Mouse (Mus musculus) intestine, embryonic 14.5 days (tissue): ENCODE measurements around the gene Rpl10-ps3. TPM values are rescaled to one million over a fixed set of nuclear protein-coding genes. Genes with fewer than 3 reads are reported as not detected.

ENCODE experiments used
- ATAC-seq: fragments of 200-750 bp; cut with Nextera tagmentation; replicated peaks from 2 replicates; pipeline ENCODE4 v1.8.0; 2017; ENCODE audit warnings: low read depth, moderate number of reproducible peaks, moderate TSS enrichment, moderate library complexity; ENCODE audit not compliant: low FRiP score, low TSS enrichment
- DNase-seq: peaks from one replicate; pipeline ENCODE4 v3.0.0-alpha.2; 2018; ENCODE audit warnings: low spot score
- H3K27ac ChIP-seq: fragments of 300-500 bp; sonication (generic); 2 replicates; pipeline ENCODE4 v1.5.1; 2014; ENCODE audit warnings: low read depth, mild to moderate bottlenecking, control low read depth
- H3K27me3 ChIP-seq: fragments of 300-500 bp; sonication (generic); replicated peaks from 2 replicates; pipeline ENCODE4 v1.6.1; 2014; ENCODE audit warnings: low read length, control low read depth; ENCODE audit not compliant: control insufficient read depth, insufficient read depth
- H3K36me3 ChIP-seq: fragments of 300-500 bp; sonication (generic); 2 replicates; pipeline ENCODE4 v1.6.1; 2014; ENCODE audit warnings: low read length, control low read depth; ENCODE audit not compliant: control insufficient read depth, insufficient read depth
- H3K4me1 ChIP-seq: fragments of 300-500 bp; sonication (generic); replicated peaks from 2 replicates; pipeline ENCODE4 v1.6.1; 2014; ENCODE audit warnings: low read length, control low read depth, mixed read lengths; ENCODE audit not compliant: control insufficient read depth, insufficient read depth
- H3K4me2 ChIP-seq: fragments of 300-500 bp; sonication (generic); 2 replicates; pipeline ENCODE4 v1.6.1; 2014; ENCODE audit warnings: low read length
- H3K4me3 ChIP-seq: fragments of 300-500 bp; sonication (generic); 2 replicates; pipeline ENCODE4 v1.5.1; 2014; ENCODE audit warnings: low read depth, low read length, control low read depth, mixed read lengths
- H3K9ac ChIP-seq: fragments of 300-500 bp; sonication (generic); 2 replicates; pipeline ENCODE4 v1.6.1; 2014; ENCODE audit warnings: mild to moderate bottlenecking, low read length
- H3K9me3 ChIP-seq: fragments of 300-500 bp; sonication (generic); 2 replicates; pipeline ENCODE4 v1.6.1; 2016; ENCODE audit warnings: low read length, control low read depth; ENCODE audit not compliant: control insufficient read depth
- WGBS: fragments of 180-500 bp; shearing (Covaris S2); extraction: QIAGEN DNeasy Blood & Tissue Kit; methylation state at CpG from one replicate; pipeline ENCODE4 v1.1.7; 2014; 5-methylcytosine and 5-hydroxymethylcytosine counted together
- polyA plus RNA-seq: library from polyadenylated mRNA; unstranded; fragments of >200 nt; fragmentation: Nextera tagmentation; extraction: Ambion mirVana; gene quantifications from 2 replicates; pipeline ENCODE4 v1.2.1, GENCODE M21; 2014

The Rpl10-ps3 gene
- polyA plus RNA-seq, 1 experiment from 2014 or later: 422 TPM

- no peak overlapping the region for H3K4me3 ChIP-seq
- H3K9ac ChIP-seq: no peak overlapping the region
- DNase-seq (no peak), ATAC-seq (no peak)
- H3K4me2 ChIP-seq: no peak overlapping the region
- no peaks in the 10 kb centered on the region for H3K9me3 ChIP-seq
- H3K4me1 ChIP-seq: no peaks in the 10 kb centered on the region
- no peak overlapping the region for H3K27ac ChIP-seq
- WGBS: 82% methylated on average over 9 of the region's 9 CpGs
- no peaks in the 10 kb centered on the region for H3K36me3 ChIP-seq
- no peaks in the 10 kb centered on the region for H3K27me3 ChIP-seq
These were observed 20.2 kb downstream of the Rpl10-ps3 start for GRCm38 (mm10) chr9:50324355-50325225.

DNA sequence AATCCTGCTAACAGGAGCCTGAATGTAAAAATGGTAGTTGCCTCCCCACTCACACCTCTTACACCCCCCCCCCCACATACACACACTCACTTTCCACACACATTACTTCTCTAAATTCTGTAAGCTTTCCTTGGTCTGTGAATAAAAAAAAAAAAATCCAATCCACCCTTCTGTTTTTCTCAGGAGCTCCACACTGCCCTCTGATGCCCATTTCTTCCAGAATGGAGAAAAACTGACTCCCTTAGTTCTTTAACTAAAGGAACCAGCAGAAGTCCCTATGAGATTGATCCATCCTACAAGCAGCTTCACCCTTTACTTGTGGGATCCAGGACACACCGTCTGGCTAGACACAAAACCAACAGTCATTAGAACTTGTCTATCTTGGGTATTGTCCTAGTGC, 24.0 kb downstream of the Rpl10-ps3 start:
- Histone ChIP-seq H3K36me3 (no peaks in the 10 kb centered on the region), H3K27me3 (no peaks in the 10 kb centered on the region), H3K4me3 (no peak overlapping the region), H3K27ac (no peak overlapping the region), H3K4me2 (no peak overlapping the region), H3K9me3 (no peaks in the 10 kb centered on the region), H3K4me1 (no peaks in the 10 kb centered on the region), H3K9ac (no peak overlapping the region)
- ATAC-seq (no peak), DNase-seq (no peak)
- 47% methylated on average over 1 of the region's 1 CpGs for WGBS

DNA sequence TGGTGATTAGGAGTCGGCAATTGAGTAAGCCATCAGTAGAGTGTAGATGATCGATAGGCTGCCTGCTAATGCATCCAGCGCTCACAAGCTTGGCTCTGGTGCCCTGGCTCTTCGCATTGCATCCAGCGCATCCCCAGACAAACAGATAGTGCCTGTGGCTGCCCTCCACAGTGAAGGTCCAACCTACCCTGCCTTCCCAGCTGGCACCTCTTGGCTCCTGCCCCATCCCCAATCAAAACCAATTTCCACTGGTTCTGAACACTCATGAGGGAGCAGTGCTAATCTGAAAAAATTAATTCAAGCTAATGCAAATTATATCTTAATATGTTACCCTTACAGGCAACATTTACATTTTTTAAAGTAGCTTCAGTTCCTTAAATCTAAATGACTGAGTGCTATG, 25.3 kb downstream of the Rpl10-ps3 start:
- Histone ChIP-seq H3K27me3 (no peaks in the 10 kb centered on the region), H3K27ac (no peak overlapping the region), H3K4me1 (no peaks in the 10 kb centered on the region), H3K4me3 (no peak overlapping the region), H3K9ac (no peak overlapping the region), H3K9me3 (no peaks in the 10 kb centered on the region), H3K36me3 (no peaks in the 10 kb centered on the region), H3K4me2 (no peak overlapping the region)
- 88% methylated on average over 5 of the region's 5 CpGs for WGBS
- DNase-seq: no peak
- ATAC-seq: no peak

GRCm38 (mm10) chr9:50317299-50317698, 27.5 kb downstream of the Rpl10-ps3 start:
- ATAC-seq: no peak
- 0 out of 2 replicates have a peak, but pooled peaks cover 3% of the 10 kb centered on the region for H3K4me1 ChIP-seq
- no peak overlapping the region for H3K4me3 ChIP-seq
- H3K36me3 ChIP-seq: no peaks in the 10 kb centered on the region
- no peak overlapping the region for H3K9ac ChIP-seq
- DNase-seq: no peak
- H3K27me3 ChIP-seq: no peaks in the 10 kb centered on the region
- 61% methylated on average over 6 of the region's 6 CpGs for whole genome bisulfite sequencing
- H3K27ac ChIP-seq: no peak overlapping the region
- no peak overlapping the region for H3K4me2 ChIP-seq
- H3K9me3 ChIP-seq: no peaks in the 10 kb centered on the region

DNA sequence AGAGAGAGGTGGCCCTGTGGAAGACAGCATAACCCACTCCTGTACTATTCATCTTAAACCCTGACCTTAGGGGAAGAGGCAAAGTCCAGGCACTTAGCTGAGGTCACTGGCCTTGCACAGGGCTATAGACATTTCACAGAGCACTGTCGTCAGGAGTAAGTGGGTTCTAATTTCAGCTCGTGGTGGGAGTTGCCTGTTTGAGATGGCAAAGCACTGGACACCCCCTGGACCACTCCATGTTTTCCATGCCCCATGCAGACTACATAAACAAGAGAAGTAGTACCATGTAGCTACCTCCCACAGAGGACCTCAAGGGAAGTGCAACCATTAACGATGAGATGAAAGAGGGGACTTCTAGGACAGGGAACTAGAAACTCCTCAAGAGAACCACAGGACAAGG, 29.1 kb downstream of the Rpl10-ps3 start:
- H3K4me1 ChIP-seq: 0 out of 2 replicates have a peak, but pooled peaks cover 3% of the 10 kb centered on the region
- no peak for ATAC-seq
- no peaks in the 10 kb centered on the region for H3K27me3 ChIP-seq
- no peak overlapping the region for H3K4me2 ChIP-seq
- H3K4me3 ChIP-seq: no peak overlapping the region
- no peak for DNase-seq
- no peak overlapping the region for H3K27ac ChIP-seq
- no peak overlapping the region for H3K9ac ChIP-seq
- no peaks in the 10 kb centered on the region for H3K36me3 ChIP-seq
- 34% methylated on average over 3 of the region's 3 CpGs for WGBS
- no peaks in the 10 kb centered on the region for H3K9me3 ChIP-seq

DNA sequence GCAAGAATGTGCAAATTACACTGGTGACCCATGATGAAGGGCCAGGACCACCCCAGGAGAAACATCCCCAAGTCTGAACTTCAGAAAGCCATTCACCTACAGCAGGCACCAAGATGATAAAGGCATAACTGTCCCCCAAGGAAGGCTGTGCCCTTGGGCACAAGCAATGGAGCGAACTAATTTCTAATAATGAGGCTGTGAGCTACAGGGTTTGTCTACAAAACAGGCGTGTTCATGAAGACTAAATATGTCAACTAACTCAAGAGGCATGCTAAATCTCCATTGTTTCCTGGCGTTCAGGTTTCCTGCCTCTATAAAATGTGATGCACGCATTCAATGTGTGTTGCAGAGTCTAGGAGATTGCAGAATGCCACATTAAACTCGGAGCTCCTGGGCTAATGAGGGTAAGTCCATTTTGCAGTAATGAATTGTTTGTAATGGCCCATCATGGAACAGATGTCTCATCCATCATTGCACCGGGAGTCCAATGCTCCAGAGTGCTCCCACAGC, 33.7 kb downstream of the Rpl10-ps3 start:
- no peak overlapping the region for H3K4me3 ChIP-seq
- no peaks in the 10 kb centered on the region for H3K27me3 ChIP-seq
- H3K36me3 ChIP-seq: no peaks in the 10 kb centered on the region
- no peak overlapping the region for H3K4me2 ChIP-seq
- 66% methylated on average over 6 of the region's 6 CpGs for WGBS
- DNase-seq: no peak
- no peaks in the 10 kb centered on the region for H3K9me3 ChIP-seq
- H3K27ac ChIP-seq: no peak overlapping the region
- ATAC-seq: no peak
- H3K9ac ChIP-seq: no peak overlapping the region
- H3K4me1 ChIP-seq: 0 out of 2 replicates have a peak, but pooled peaks cover 3% of the 10 kb centered on the region

- WGBS: 62% methylated on average over 10 of the region's 10 CpGs
- Histone ChIP-seq H3K27me3 (no peaks in the 10 kb centered on the region), H3K4me1 (peaks cover 5% of the 10 kb centered on the region; the same call in 1 of the 2 replicates), H3K27ac (no peak overlapping the region), H3K9me3 (no peaks in the 10 kb centered on the region), H3K9ac (no peak overlapping the region), H3K4me2 (no peak overlapping the region), H3K4me3 (no peak overlapping the region), H3K36me3 (no peaks in the 10 kb centered on the region)
- ATAC-seq (no peak), DNase-seq (no peak)
These were observed 38.9 kb downstream of the Rpl10-ps3 start for GRCm38 (mm10) chr9:50305666-50306402.

DNA sequence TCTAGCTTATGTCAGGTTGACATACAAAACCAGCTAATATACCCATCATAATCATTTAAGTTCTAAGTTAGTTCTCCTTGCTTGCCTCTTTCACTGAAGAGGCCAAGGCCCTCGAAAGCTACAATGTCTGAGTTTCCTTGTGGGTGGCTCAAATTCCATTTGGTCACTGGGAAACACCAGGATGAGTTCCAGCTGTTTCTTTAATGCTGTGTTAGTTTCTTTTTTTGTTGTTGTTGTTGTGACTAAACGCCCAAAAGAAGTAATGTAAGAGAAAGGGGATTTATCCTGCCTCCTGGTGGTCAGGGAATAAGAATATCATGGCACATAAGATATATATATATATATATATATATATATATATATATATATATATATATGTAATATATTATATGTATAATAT, 39.7 kb downstream of the Rpl10-ps3 start:
- 57% methylated on average over 2 of the region's 2 CpGs for WGBS
- Histone ChIP-seq H3K9ac (no peak overlapping the region), H3K4me3 (no peak overlapping the region), H3K27me3 (no peaks in the 10 kb centered on the region), H3K4me1 (peaks cover 5% of the 10 kb centered on the region; the same call in 1 of the 2 replicates), H3K4me2 (no peak overlapping the region), H3K27ac (peak overlapping the region; percentile 34; the same call in 1 of the 2 replicates), H3K9me3 (no peaks in the 10 kb centered on the region), H3K36me3 (no peaks in the 10 kb centered on the region)
- ATAC-seq (no peak), DNase-seq (no peak)
